ENCODE assay signal across 20 mouse cellular contexts in genomic region chr9:122414648-122415047, GRCm38 (mm10).
"Had no signal": no experiment of that assay in that cellular context is flagged by ENCODE, and none has a peak within 500 bp of the region (broad histone marks: within the 10 kb centered on the region; RNA-seq: fewer than 3 reads in every experiment).

No protein-coding gene starts in this region.

- H3K27ac ChIP-seq: limb, embryonic 12.5 days; limb, embryonic 15.5 days; liver, embryonic 13.5 days; lung, embryonic 15.5 days; macrophage; stomach, postnatal 0 days had no signal

- H3K36me3 ChIP-seq: limb, embryonic 12.5 days; limb, embryonic 15.5 days; liver, embryonic 13.5 days; lung, embryonic 15.5 days had no signal

- H3K9me3 ChIP-seq: limb, embryonic 15.5 days; liver, embryonic 13.5 days; lung, embryonic 15.5 days had no signal

- H3K4me2 ChIP-seq: limb, embryonic 12.5 days; limb, embryonic 15.5 days; liver, embryonic 13.5 days; lung, embryonic 15.5 days; midbrain, embryonic 11.5 days had no signal

- H3K9ac ChIP-seq: limb, embryonic 12.5 days; limb, embryonic 15.5 days; liver, embryonic 13.5 days; lung, embryonic 15.5 days had no signal

- H3K27me3 ChIP-seq: limb, embryonic 15.5 days; liver, embryonic 13.5 days; lung, embryonic 15.5 days had no signal

- DNase-seq: kidney, adult 18-20 months; kidney, adult 9 months; kidney, postnatal 14 days; kidney, postnatal 4 days; left cerebral cortex, postnatal 4 days; liver, embryonic 13.5 days; lung, postnatal 14 days; midbrain, embryonic 14.5 days; right cerebral cortex, adult 18-20 months; right cerebral cortex, postnatal 14 days; right cerebral cortex, postnatal 4 days; thymus, adult 2 months; thymus, postnatal 25 days had no signal

- ATAC-seq: intestine, embryonic 16.5 days had no signal

- H3K4me3 ChIP-seq: limb, embryonic 12.5 days; limb, embryonic 15.5 days; liver, embryonic 13.5 days; lung, embryonic 15.5 days had no signal

- H3K4me1 ChIP-seq: limb, embryonic 15.5 days; liver, embryonic 13.5 days; lung, embryonic 15.5 days had no signal
